Mouse (Mus musculus) CH12.LX (cell line): ENCODE data around the gene Thrap3. TPM values are rescaled to one million over a fixed set of nuclear protein-coding genes. Genes with fewer than 3 reads are reported as not detected.

Experiments
- DNase-seq: peaks from one replicate; pipeline ENCODE4 v3.0.0-alpha.2; 2013; ENCODE audit errors: extremely low read depth
- H3K27ac ChIP-seq: 2 replicates; pipeline ENCODE4 v1.5.1; 2012; ENCODE audit warnings: low read depth, mild to moderate bottlenecking, control low read depth, moderate library complexity; ENCODE audit not compliant: insufficient read depth
- H3K27me3 ChIP-seq: replicated peaks from 2 replicates; pipeline ENCODE3; 2012; ENCODE audit warnings: inconsistent platforms
- H3K36me3 ChIP-seq, 2 experiments: replicated peaks in 1 of 2; 2 replicates each; pipeline versions ENCODE3 to v1.6.1; 2012; ENCODE audit warnings: inconsistent platforms in 1 of 2, low read length in 1 of 2, mild to moderate bottlenecking in 1 of 2, mixed read lengths in 1 of 2, moderate library complexity in 1 of 2; ENCODE audit not compliant: control insufficient read depth in 1 of 2, insufficient read depth in 1 of 2
- H3K4me1 ChIP-seq, 2 experiments: 2 replicates each; pipeline ENCODE4 v1.6.1; 2012; ENCODE audit warnings: inconsistent platforms in 1 of 2, moderate library complexity in 1 of 2; ENCODE audit not compliant: insufficient read depth in 2 of 2, control insufficient read depth in 1 of 2
- H3K4me2 ChIP-seq: 2 replicates; pipeline ENCODE4 v1.6.1; 2012; ENCODE audit warnings: low read depth, mild to moderate bottlenecking, control low read depth; ENCODE audit not compliant: poor library complexity, insufficient read depth, severe bottlenecking
- H3K4me3 ChIP-seq, 3 experiments: fragments of 150-350 bp in 1 of 3; sonication (generic) in 1 of 3; replicated peaks in 1 of 3; 2 replicates each; pipeline versions ENCODE3 to v1.5.1; 2011 to 2012; ENCODE audit warnings: low read depth in 2 of 3, low read length in 2 of 3, mild to moderate bottlenecking in 2 of 3, moderate library complexity in 2 of 3, control low read depth in 1 of 3, improper control_type of control experiment in 1 of 3, inconsistent platforms in 1 of 3, mixed read lengths in 1 of 3; ENCODE audit not compliant: poor library complexity in 1 of 3
- H3K79me2 ChIP-seq: replicated peaks from 2 replicates; pipeline ENCODE4 v1.6.1; 2012; ENCODE audit warnings: mild to moderate bottlenecking, moderate library complexity; ENCODE audit not compliant: control insufficient read depth, poor library complexity, insufficient read depth, severe bottlenecking; ENCODE audit errors: extremely low read depth
- H3K9ac ChIP-seq: 2 replicates; pipeline ENCODE4 v1.6.1; 2012; ENCODE audit warnings: low read depth, mild to moderate bottlenecking, control low read depth, moderate library complexity; ENCODE audit not compliant: insufficient read depth
- H3K9me3 ChIP-seq: replicated peaks from 2 replicates; pipeline ENCODE3; 2012; ENCODE audit warnings: low read length, inconsistent platforms, mixed read lengths
- BHLHE40 ChIP-seq: IDR thresholded peaks from 2 replicates; pipeline ENCODE4 v1.6.1; 2011; ENCODE audit warnings: mild to moderate bottlenecking, low read depth, low read length, improper control_type of control experiment
- CHD1 ChIP-seq: IDR thresholded peaks from 2 replicates; pipeline ENCODE4 v1.6.1; 2012; ENCODE audit warnings: low read depth, low read length, improper control_type of control experiment, inconsistent platforms
- CHD2 ChIP-seq: IDR thresholded peaks from 2 replicates; pipeline ENCODE4 v1.6.1; 2011; ENCODE audit warnings: low read length, improper control_type of control experiment
- CTCF ChIP-seq, 2 experiments: IDR thresholded peaks in 1 of 2; conservative IDR thresholded peaks in 1 of 2; 2 replicates each; pipeline ENCODE4 v1.5.1; 2011 to 2012; ENCODE audit warnings: low read depth in 2 of 2, low read length in 2 of 2, improper control_type of control experiment in 1 of 2, inconsistent platforms in 1 of 2, mild to moderate bottlenecking in 1 of 2, moderate library complexity in 1 of 2
- ELF1 ChIP-seq: IDR thresholded peaks from 2 replicates; pipeline ENCODE4 v1.6.1; 2014; ENCODE audit warnings: low read depth, mild to moderate bottlenecking, inconsistent platforms, low read length, improper control_type of control experiment
- EP300 ChIP-seq: IDR thresholded peaks from 2 replicates; pipeline ENCODE4 v1.6.1; 2011; ENCODE audit warnings: low read length, improper control_type of control experiment
- HCFC1 ChIP-seq: IDR thresholded peaks from 2 replicates; pipeline ENCODE4 v1.6.1; 2012; ENCODE audit warnings: low read depth, mild to moderate bottlenecking, inconsistent platforms, low read length, improper control_type of control experiment
- IRF4 ChIP-seq: IDR thresholded peaks from 2 replicates; pipeline ENCODE4 v1.6.1; 2014; ENCODE audit warnings: low read depth, mild to moderate bottlenecking, inconsistent platforms, low read length, improper control_type of control experiment
- JUN ChIP-seq: IDR thresholded peaks from 2 replicates; pipeline ENCODE4 v1.6.1; 2011; ENCODE audit warnings: low read depth, mild to moderate bottlenecking, low read length, improper control_type of control experiment, moderate library complexity; ENCODE audit not compliant: insufficient read depth
- JUND ChIP-seq: conservative IDR thresholded peaks from 2 replicates; pipeline ENCODE4 v1.6.1; 2011; ENCODE audit warnings: low read depth, low read length, improper control_type of control experiment
- MAZ ChIP-seq: IDR thresholded peaks from 2 replicates; pipeline ENCODE4 v1.6.1; 2012; ENCODE audit warnings: low read depth, mild to moderate bottlenecking, inconsistent platforms, low read length, improper control_type of control experiment, moderate library complexity
- MXI1 ChIP-seq: IDR thresholded peaks from 2 replicates; pipeline ENCODE4 v1.6.1; 2011; ENCODE audit warnings: mild to moderate bottlenecking, low read depth, low read length, improper control_type of control experiment
- MYC ChIP-seq: IDR thresholded peaks from 2 replicates; pipeline ENCODE4 v1.6.1; 2011; ENCODE audit warnings: low read depth, mild to moderate bottlenecking, improper control_type of control experiment, low read length
- POLR2A ChIP-seq: IDR thresholded peaks from 2 replicates; pipeline ENCODE4 v1.6.1; 2011; ENCODE audit warnings: low read depth, mild to moderate bottlenecking, improper control_type of control experiment, low read length
- RAD21 ChIP-seq: IDR thresholded peaks from 2 replicates; pipeline ENCODE4 v1.6.1; 2011; ENCODE audit warnings: low read depth, mild to moderate bottlenecking, low read length, improper control_type of control experiment, moderate library complexity
- SIN3A ChIP-seq: IDR thresholded peaks from 2 replicates; pipeline ENCODE4 v1.6.1; 2012; ENCODE audit warnings: low read length, improper control_type of control experiment, inconsistent platforms
- TBP ChIP-seq: conservative IDR thresholded peaks from 2 replicates; pipeline ENCODE4 v1.6.1; 2011; ENCODE audit warnings: low read depth, low read length, improper control_type of control experiment
- TCF12 ChIP-seq: IDR thresholded peaks from 2 replicates; pipeline ENCODE4 v1.6.1; 2014; ENCODE audit warnings: low read depth, mild to moderate bottlenecking, inconsistent platforms, low read length, improper control_type of control experiment
- UBTF ChIP-seq: IDR thresholded peaks from 2 replicates; pipeline ENCODE4 v1.6.1; 2012; ENCODE audit warnings: low read depth, mild to moderate bottlenecking, inconsistent platforms, low read length, improper control_type of control experiment, moderate library complexity
- USF1 ChIP-seq: IDR thresholded peaks from 2 replicates; pipeline ENCODE4 v1.6.1; 2014; ENCODE audit warnings: low read depth, mild to moderate bottlenecking, inconsistent platforms, low read length, improper control_type of control experiment
- ZKSCAN1 ChIP-seq: IDR thresholded peaks from 2 replicates; pipeline ENCODE4 v1.6.1; 2012; ENCODE audit warnings: low read depth, inconsistent platforms, low read length, improper control_type of control experiment, borderline replicate concordance
- ZMIZ1 ChIP-seq: IDR thresholded peaks from 2 replicates; pipeline ENCODE4 v1.6.1; 2012; ENCODE audit warnings: low read depth, mild to moderate bottlenecking, inconsistent platforms, low read length, improper control_type of control experiment
- ZNF384 ChIP-seq: IDR thresholded peaks from 2 replicates; pipeline ENCODE4 v1.6.1; 2012; ENCODE audit warnings: low read depth, low read length, improper control_type of control experiment, inconsistent platforms
- dilution Hi-C: fragments of 300-500 bp; cut with MboI; formaldehyde crosslinking; loops from 2 replicates; pipeline ENCODE4 v1.14.3; 2020; ENCODE audit warnings: low sequenced_read_pairs; ENCODE audit not compliant: extremely low pct_unique_long_range_greater_than_20kb, extremely low pct_ligation_motif_present
- in situ Hi-C: fragments of 300-500 bp; cut with MboI; formaldehyde crosslinking; loops from 3 replicates; pipeline ENCODE4 v1.14.3; 2019; ENCODE audit warnings: low sequenced_read_pairs, low pct_ligation_motif_present, low pct_unique_long_range_greater_than_20kb, mixed read lengths
- polyA plus RNA-seq: library from polyadenylated mRNA; unstranded; fragments of >175 nt; gene quantifications from 2 replicates; pipeline ENCODE4 v1.2.1, GENCODE M21; 2012; ENCODE audit warnings: low read depth; ENCODE audit not compliant: insufficient read length
- total RNA-seq, 2 experiments: library from RNA; depleted of rRNA; stranded (reverse); fragments of 300-350 nt in 1 of 2; fragments of >200 nt in 1 of 2; gene quantifications; 2 replicates each; pipeline ENCODE4 v1.2.3; 2012 to 2014

Thrap3 gene
- total and polyA plus RNA-seq, 3 experiments: 140 to 327 (median 183) TPM

GRCm38 (mm10) chr4:126197485-126197884, 5.1 kb downstream of the Thrap3 start:
- H3K27ac ChIP-seq: no peak overlapping the region
- no peak for DNase-seq
- H3K9me3 ChIP-seq: no peaks in the 10 kb centered on the region
- peaks cover 92% of the 10 kb centered on the region for H3K79me2 ChIP-seq
- H3K4me3 ChIP-seq: no peak overlapping the region
- in situ Hi-C loops: no loop called here
- H3K4me2 ChIP-seq: peak overlapping the region; percentile 98
- no peak for TF ChIP-seq CHD2
- TF ChIP-seq MXI1: no peak; the same call in 1 of the 2 replicates
- TF ChIP-seq CHD1: 0 out of 2 replicates have a peak, but pooled peaks have one; percentile 70
- TF ChIP-seq IRF4: peak; percentile 48; the same call in 1 of the 2 replicates
- no peak for TF ChIP-seq MAZ
- TF ChIP-seq ZMIZ1: no peak
- TF ChIP-seq RAD21: no peak
- TF ChIP-seq ELF1: no peak
- 0 out of 2 replicates have a peak, but pooled peaks have one; percentile 24 for TF ChIP-seq BHLHE40
- TF ChIP-seq CTCF (conservative IDR thresholded peaks at IDR 0.05 in 1 of 2, IDR thresholded peaks at IDR 0.05 in 1 of 2; ENCODE audit: low read depth in 2 of 2, low read length in 2 of 2): no peak
- TF ChIP-seq TBP: no peak
- TF ChIP-seq ZKSCAN1: no peak
- peak; percentile 27; the same call in 1 of the 2 replicates for TF ChIP-seq EP300
- TF ChIP-seq JUN: no peak; the same call in 1 of the 2 replicates
- no peak for TF ChIP-seq TCF12
- TF ChIP-seq MYC: no peak
- no peak for TF ChIP-seq HCFC1
- TF ChIP-seq POLR2A: no peak
- TF ChIP-seq JUND: no peak
- TF ChIP-seq UBTF: no peak
- TF ChIP-seq SIN3A: peak; percentile 64; the same call in 1 of the 2 replicates
- no peak for TF ChIP-seq ZNF384
- TF ChIP-seq, all 38 proteins: peak for 5
- Histone ChIP-seq H3K27me3 (no peaks in the 10 kb centered on the region), H3K9ac (peak overlapping the region; percentile 93; the same call in 1 of the 2 replicates), H3K36me3 (peaks cover 30 to 57% of the 10 kb centered on the region in 2 experiments), H3K4me1 (peaks cover 3 to 38% of the 10 kb centered on the region in 2 experiments)
- dilution Hi-C loops: no loop called here

DNA sequence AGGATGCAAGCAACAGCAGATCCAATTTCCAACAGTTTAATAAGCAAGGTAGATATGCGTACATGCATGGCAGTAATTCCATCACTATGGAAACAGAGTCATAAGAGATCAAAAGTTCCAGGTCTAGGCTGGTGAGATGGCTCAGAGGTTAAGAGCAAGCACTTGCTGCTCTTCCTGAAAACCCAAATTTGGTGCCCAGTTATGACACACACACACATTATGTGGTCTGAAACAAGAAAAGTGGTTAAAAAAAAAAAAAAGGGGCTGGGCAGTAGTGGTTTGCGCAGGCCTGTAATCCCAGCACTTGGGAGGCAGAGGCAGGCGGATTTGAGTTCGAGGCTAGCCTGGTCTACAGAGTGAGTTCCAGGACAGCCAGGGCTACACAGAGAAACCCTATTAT, 7.6 kb downstream of the Thrap3 start:
- H3K27ac ChIP-seq: no peak overlapping the region
- TF ChIP-seq USF1 (no peak), ZNF384 (peak; percentile 50; the same call in 1 of the 2 replicates)
- TF ChIP-seq, all 38 proteins: peak for 1
- no peak overlapping the region for H3K4me3 ChIP-seq
- H3K27me3 ChIP-seq: no peaks in the 10 kb centered on the region
- DNase-seq: no peak
- peaks cover 35 to 72% of the 10 kb centered on the region in 2 experiments for H3K36me3 ChIP-seq
- in situ Hi-C loops: no loop called here
- no peak overlapping the region for H3K4me2 ChIP-seq
- peaks cover 99% of the 10 kb centered on the region for H3K79me2 ChIP-seq
- no peak overlapping the region for H3K9ac ChIP-seq
- no peaks in the 10 kb centered on the region for H3K9me3 ChIP-seq
- dilution Hi-C loops: no loop called here
- peaks cover 3 to 39% of the 10 kb centered on the region in 2 experiments for H3K4me1 ChIP-seq
